ENCODE assay signal across 8 mouse cellular contexts in the genomic region with DNA sequence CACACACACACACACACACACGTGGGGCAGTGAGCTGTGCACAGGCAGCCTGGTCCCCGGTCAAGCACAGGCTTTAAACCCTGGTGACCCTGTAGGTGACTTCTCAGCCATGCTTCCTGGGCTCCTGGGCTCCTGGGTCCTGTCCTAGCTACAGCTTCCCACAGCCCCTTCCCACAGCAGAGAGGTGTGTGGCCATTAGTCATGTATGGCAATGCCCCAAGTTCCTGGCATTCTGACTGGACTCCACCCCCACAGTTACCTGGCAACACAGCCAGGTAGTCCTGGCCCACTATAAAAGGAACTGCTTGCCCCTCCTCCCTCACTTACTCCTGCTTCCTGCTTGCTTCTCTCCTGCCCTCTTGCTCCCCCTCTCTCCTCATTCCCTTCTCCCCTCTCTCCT.
DNase-seq lines count a peak whose midpoint lies in the region.
"Had no signal": no experiment of that assay in that cellular context is flagged by ENCODE, and none has a peak within 500 bp of the region (broad histone marks: within the 10 kb centered on the region; RNA-seq: fewer than 3 reads in every experiment).

No protein-coding gene starts in this region.

- DNase-seq in ES-CJ7 (ENCODE audit: low read depth, low spot score): peak; percentile 45
- peak; percentile 53 for DNase-seq in kidney, adult 18-20 months
- peak; percentile 34 to 54 for DNase-seq in kidney, postnatal 4 days
- peak; percentile 77 for DNase-seq in lung, postnatal 36 days
- DNase-seq in MN1 (ENCODE audit: low spot score): no peak
- no peak for DNase-seq in left cerebral cortex, adult 18-20 months (ENCODE audit: low spot score in 2 of 2)
- no peak for DNase-seq in embryo, embryonic 10.5 days (ENCODE audit: low spot score)
- DNase-seq: adrenal gland, postnatal 25 days had no signal

Comparison
In these comparisons a context has a peak if more than half of its experiments do, and no peak if none do; other contexts are left out.
1. DNase-seq: peak in ES-CJ7 (single experiment), kidney, adult 18-20 months (single experiment), kidney, postnatal 4 days (2 of 2) and lung, postnatal 36 days (single experiment); none in MN1 (single experiment), left cerebral cortex, adult 18-20 months (0 of 2) and embryo, embryonic 10.5 days (single experiment).